Mouse (Mus musculus) liver, adult 2 months (tissue): ENCODE results near the gene BC052040. TPM values are rescaled to one million over a fixed set of nuclear protein-coding genes. Genes with fewer than 3 reads are reported as not detected.

Experiments
- DNase-seq: peaks from one replicate; pipeline ENCODE4 v3.0.0-alpha.2; 2011; ENCODE audit warnings: low read depth, low spot score; ENCODE audit errors: extremely low read depth
- H3K27ac ChIP-seq: fragments of 200-500 bp; replicated peaks from 2 replicates; pipeline ENCODE4 v1.5.1; 2012; ENCODE audit warnings: low read depth, mild to moderate bottlenecking, control low read depth, inconsistent platforms, low read length; ENCODE audit not compliant: insufficient read depth
- H3K27me3 ChIP-seq: fragments of 200-500 bp; 2 replicates; pipeline ENCODE4 v1.6.1; 2012; ENCODE audit warnings: mild to moderate bottlenecking, moderate library complexity, low read length, inconsistent platforms; ENCODE audit not compliant: control insufficient read depth, insufficient read depth
- H3K36me3 ChIP-seq: fragments of 200-500 bp; 2 replicates; pipeline ENCODE4 v1.6.1; 2012; ENCODE audit warnings: low read length, inconsistent platforms; ENCODE audit not compliant: control insufficient read depth, insufficient read depth
- H3K4me1 ChIP-seq: fragments of 200-500 bp; 2 replicates; pipeline ENCODE4 v1.6.1; 2011; ENCODE audit warnings: low read length; ENCODE audit not compliant: control insufficient read depth, insufficient read depth
- H3K4me3 ChIP-seq: fragments of 200-500 bp; 2 replicates; pipeline ENCODE4 v1.5.1; 2011; ENCODE audit warnings: low read depth, mild to moderate bottlenecking, control low read depth, low read length, moderate library complexity; ENCODE audit not compliant: insufficient read depth
- H3K79me2 ChIP-seq: fragments of 200-500 bp; 2 replicates; pipeline ENCODE4 v1.6.1; 2012; ENCODE audit warnings: inconsistent platforms, mild to moderate bottlenecking, low read length, moderate library complexity; ENCODE audit not compliant: control insufficient read depth, insufficient read depth
- H3K9ac ChIP-seq: fragments of 200-500 bp; 2 replicates; pipeline ENCODE4 v1.6.1; 2012; ENCODE audit warnings: low read depth, mild to moderate bottlenecking, control low read depth, inconsistent platforms, low read length
- CTCF ChIP-seq: fragments of 200-500 bp; IDR thresholded peaks from 2 replicates; pipeline ENCODE4 v1.5.1; 2011; ENCODE audit warnings: low read depth, low read length, control low read depth
- POLR2A ChIP-seq: fragments of 200-500 bp; IDR thresholded peaks from 2 replicates; pipeline ENCODE4 v1.6.1; 2011; ENCODE audit warnings: low read length, control low read depth; ENCODE audit not compliant: insufficient read depth; ENCODE audit errors: extremely low read depth
- WGBS: fragments of 180-500 bp; shearing (Covaris S2); methylation state at CpG from one replicate; pipeline ENCODE4 v1.1.7; 2018; 5-methylcytosine and 5-hydroxymethylcytosine counted together
- polyA plus RNA-seq: library from polyadenylated mRNA; depleted of rRNA; stranded (reverse); fragments of >200 nt; gene quantifications from 2 replicates; pipeline ENCODE4 v1.2.3, GENCODE M21; 2012
- total RNA-seq: library from RNA; depleted of rRNA; stranded (reverse); fragments of >200 nt; gene quantifications from 2 replicates; pipeline ENCODE4 v1.2.3, GENCODE M21; 2014

BC052040 gene
- total and polyA plus RNA-seq, 2 experiments = 1.6 to 2.5 TPM

DNA sequence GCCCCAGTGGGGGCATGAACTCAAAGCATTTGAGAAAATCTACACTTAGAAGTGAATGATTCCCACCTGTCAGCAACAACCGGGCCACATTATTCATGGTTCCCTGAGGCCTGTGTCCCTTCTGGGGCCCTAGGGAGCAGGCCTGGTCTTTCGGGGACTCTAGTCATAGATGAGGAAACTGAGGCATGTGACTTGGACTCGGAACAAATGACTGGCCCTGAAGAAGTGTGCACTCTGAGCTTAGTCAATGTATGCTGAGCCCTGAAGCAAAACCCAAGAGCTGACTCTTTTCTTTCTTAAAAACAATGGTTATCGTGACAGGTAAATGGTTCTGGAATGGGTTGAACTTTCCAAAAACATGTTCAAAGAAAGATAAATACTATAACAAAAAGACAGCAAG, 38.3 kb upstream of the BC052040 start:
- H3K4me1 ChIP-seq = no peaks in the 10 kb centered on the region
- no peak overlapping the region for H3K9ac ChIP-seq
- no peak for TF ChIP-seq POLR2A
- no peak for TF ChIP-seq CTCF
- no peaks in the 10 kb centered on the region for H3K79me2 ChIP-seq
- H3K27ac ChIP-seq = no peak overlapping the region
- 95% methylated on average over 4 of the region's 4 CpGs for WGBS
- H3K4me3 ChIP-seq = no peak overlapping the region
- no peak for DNase-seq
- H3K27me3 ChIP-seq = no peaks in the 10 kb centered on the region
- no peaks in the 10 kb centered on the region for H3K36me3 ChIP-seq

DNA sequence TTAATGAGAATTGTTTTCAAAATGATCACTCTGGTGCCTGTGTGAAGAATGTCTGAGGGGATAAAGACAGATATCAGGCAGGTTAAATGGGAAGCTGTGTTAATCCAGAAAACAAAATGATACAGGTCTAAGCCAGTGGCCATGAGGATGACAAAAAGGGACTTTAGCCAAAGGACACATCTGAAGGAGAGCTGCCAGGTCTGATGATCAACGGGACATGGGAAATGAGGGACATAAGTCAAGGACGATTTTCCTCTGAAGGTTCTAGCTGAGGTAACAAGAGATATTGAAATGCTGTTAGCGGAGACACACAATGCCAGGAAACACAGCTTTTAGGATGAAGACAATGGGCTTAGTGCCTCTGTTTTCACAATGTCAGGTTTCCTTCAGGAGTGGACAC, 29.6 kb upstream of the BC052040 start:
- H3K4me1 ChIP-seq = no peaks in the 10 kb centered on the region
- no peak overlapping the region for H3K27ac ChIP-seq
- H3K27me3 ChIP-seq = no peaks in the 10 kb centered on the region
- H3K4me3 ChIP-seq = no peak overlapping the region
- no peaks in the 10 kb centered on the region for H3K79me2 ChIP-seq
- 52% methylated on average over 3 of the region's 3 CpGs for WGBS
- no peak for DNase-seq
- H3K9ac ChIP-seq = no peak overlapping the region
- TF ChIP-seq POLR2A (no peak), CTCF (no peak)
- no peaks in the 10 kb centered on the region for H3K36me3 ChIP-seq

DNA sequence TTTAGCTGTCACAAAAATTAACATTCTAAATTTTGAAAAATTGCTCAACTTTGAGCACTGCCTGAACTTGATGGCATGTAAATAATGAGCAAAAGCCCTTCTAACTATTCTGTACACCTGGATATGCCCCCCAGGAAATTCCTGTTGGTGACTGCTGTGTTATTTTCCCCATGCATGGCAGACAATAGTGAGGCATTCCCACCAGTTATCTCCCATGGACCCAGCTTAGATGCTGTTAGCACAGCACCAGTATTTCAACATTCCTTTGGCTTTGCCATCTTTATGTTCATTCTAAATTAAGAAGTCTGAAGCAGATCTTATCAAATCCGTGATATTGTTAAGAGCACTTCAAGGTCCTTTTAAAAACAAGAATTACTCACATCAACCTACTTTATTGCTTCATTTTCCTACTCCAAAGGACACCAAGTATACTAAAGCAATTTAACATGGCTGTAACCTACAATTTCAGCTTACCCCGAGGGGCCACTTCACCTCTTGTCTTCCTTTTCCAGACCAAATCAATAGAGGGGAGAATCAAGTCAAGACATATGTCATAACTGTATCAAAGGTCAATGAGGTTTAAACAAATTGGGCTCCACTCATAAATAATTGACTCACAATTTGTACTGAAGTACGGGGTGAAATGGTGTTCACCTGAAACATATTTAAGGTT, 19.2 kb upstream of the BC052040 start:
- WGBS = 60% methylated on average over 3 of the region's 3 CpGs
- no peak for DNase-seq
- no peaks in the 10 kb centered on the region for H3K79me2 ChIP-seq
- no peak overlapping the region for H3K4me3 ChIP-seq
- H3K36me3 ChIP-seq = no peaks in the 10 kb centered on the region
- H3K9ac ChIP-seq = no peak overlapping the region
- no peak for TF ChIP-seq POLR2A
- no peak for TF ChIP-seq CTCF
- no peaks in the 10 kb centered on the region for H3K4me1 ChIP-seq
- H3K27me3 ChIP-seq = no peaks in the 10 kb centered on the region
- H3K27ac ChIP-seq = no peak overlapping the region

DNA sequence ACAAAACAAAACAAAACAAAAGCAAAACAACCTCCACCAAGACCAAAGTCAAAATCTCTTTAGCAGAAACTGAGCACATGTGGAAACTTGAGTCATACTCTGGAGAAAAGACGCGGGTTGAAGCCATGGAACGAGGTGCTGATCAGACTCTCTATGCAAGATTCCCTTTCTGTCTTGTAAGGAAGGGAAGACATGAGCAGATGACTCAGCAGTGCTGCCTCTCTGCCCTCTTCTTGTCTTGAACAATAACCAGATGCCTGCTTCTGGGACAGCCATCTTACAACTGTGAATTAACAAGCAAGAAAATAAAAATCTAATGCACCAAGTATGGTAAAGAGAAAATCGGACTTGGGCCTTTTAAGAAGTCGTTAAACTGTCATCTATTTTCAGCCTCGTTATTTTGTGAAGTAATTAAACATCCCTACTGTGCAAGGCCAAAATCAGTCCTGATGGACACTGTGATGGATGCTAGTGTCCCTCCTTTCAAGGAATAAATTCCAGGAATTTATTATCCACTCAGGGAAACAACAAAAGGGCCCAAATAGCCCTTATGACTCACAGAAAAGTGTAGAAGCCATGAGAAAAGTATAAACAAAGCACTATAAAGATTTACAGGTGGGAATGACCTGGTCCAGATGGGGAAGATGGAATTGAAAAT, 18.0 kb upstream of the BC052040 start:
- H3K27ac ChIP-seq = no peak overlapping the region
- TF ChIP-seq POLR2A (no peak), CTCF (no peak)
- H3K9ac ChIP-seq = no peak overlapping the region
- no peaks in the 10 kb centered on the region for H3K79me2 ChIP-seq
- no peaks in the 10 kb centered on the region for H3K4me1 ChIP-seq
- no peaks in the 10 kb centered on the region for H3K36me3 ChIP-seq
- WGBS = 89% methylated on average over 6 of the region's 6 CpGs
- DNase-seq = no peak
- no peaks in the 10 kb centered on the region for H3K27me3 ChIP-seq
- H3K4me3 ChIP-seq = no peak overlapping the region

DNA sequence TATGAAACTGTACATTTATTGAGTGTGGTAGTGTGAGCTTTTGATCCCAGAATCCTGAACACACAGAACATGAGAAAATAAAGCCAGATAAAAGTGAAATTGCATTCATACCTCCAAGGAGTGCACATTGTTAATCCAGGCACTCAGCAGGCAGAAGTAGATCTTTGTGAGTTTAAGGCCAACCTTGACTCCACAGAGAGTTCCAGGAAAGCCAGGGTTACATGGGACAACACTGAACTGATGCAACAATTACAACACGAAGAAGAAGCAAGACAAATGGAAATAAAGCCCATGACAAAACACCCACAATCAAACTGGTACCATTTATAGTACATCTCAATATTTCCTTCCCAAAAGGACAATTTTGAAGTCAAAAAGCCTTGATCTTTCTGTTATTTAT, 9.5 kb upstream of the BC052040 start:
- no peak for TF ChIP-seq POLR2A
- TF ChIP-seq CTCF = no peak
- 28% methylated on average over 1 of the region's 1 CpGs for WGBS
- no peaks in the 10 kb centered on the region for H3K4me1 ChIP-seq
- no peak overlapping the region for H3K4me3 ChIP-seq
- H3K9ac ChIP-seq = no peak overlapping the region
- H3K27me3 ChIP-seq = no peaks in the 10 kb centered on the region
- no peaks in the 10 kb centered on the region for H3K79me2 ChIP-seq
- no peaks in the 10 kb centered on the region for H3K36me3 ChIP-seq
- no peak for DNase-seq
- no peak overlapping the region for H3K27ac ChIP-seq

DNA sequence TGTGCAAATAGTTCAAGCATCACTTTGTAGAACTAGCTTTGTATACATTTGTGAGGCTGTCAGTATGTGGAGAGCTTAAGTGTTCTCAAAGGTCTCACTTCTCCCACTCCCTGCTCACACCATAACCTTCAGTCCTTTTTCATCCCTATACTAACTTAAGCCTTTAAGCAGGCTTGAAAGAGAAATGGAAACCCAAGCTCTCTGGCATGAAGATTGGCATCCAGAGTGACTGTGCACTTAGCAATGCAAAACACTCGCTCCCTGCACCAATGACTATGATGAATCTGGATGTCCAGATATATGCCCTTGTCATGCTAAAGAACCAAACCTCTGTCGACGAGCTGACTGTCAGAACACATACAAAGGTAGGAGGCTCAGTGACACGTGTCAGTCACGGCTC, 6.7 kb upstream of the BC052040 start:
- no peaks in the 10 kb centered on the region for H3K79me2 ChIP-seq

More for the DNA sequence above, 6.7 kb upstream of the BC052040 start:
- WGBS = 76% methylated on average over 5 of the region's 5 CpGs
- Histone ChIP-seq H3K27me3 (no peaks in the 10 kb centered on the region), H3K4me3 (no peak overlapping the region), H3K4me1 (no peaks in the 10 kb centered on the region), H3K27ac (no peak overlapping the region), H3K36me3 (no peaks in the 10 kb centered on the region), H3K9ac (no peak overlapping the region)
- DNase-seq = no peak
- TF ChIP-seq CTCF (no peak), POLR2A (no peak)
